ENCODE assay signal across 31 mouse cellular contexts in genomic region chr13:34685008-34685765, GRCm38 (mm10). TPM values are rescaled to one million over a fixed set of nuclear protein-coding genes. Genes with fewer than 3 reads are reported as not detected.
DNase-seq lines count a peak whose midpoint lies in the region; ATAC-seq and TF ChIP-seq lines count a peak whose summit lies in the region.
"Had no signal": no experiment of that assay in that cellular context is flagged by ENCODE, and none has a peak within 500 bp of the region (broad histone marks: within the 10 kb centered on the region; RNA-seq: fewer than 3 reads in every experiment).

No protein-coding gene starts in this region.

- no peak for TF ChIP-seq POLR2A in spleen, adult 2 months (IDR thresholded peaks at IDR 0.05; ENCODE audit: low read depth, low read length)

- H3K36me3 ChIP-seq in hindbrain, embryonic 10.5 days, result no peaks in the 10 kb centered on the region
- H3K36me3 ChIP-seq in hindbrain, embryonic 14.5 days (replicated peaks; ENCODE audit: control insufficient read depth, insufficient read depth), result no peaks in the 10 kb centered on the region
- H3K36me3 ChIP-seq in spleen, adult 2 months (ENCODE audit: control insufficient read depth, insufficient read depth, low read length), result no peaks in the 10 kb centered on the region
- H3K36me3 ChIP-seq in intestine, postnatal 0 days (ENCODE audit: control insufficient read depth, insufficient read depth), result no peaks in the 10 kb centered on the region
- H3K36me3 ChIP-seq: G1E; hindbrain, embryonic 13.5 days; limb, embryonic 13.5 days; liver, embryonic 13.5 days; midbrain, embryonic 12.5 days; stomach, embryonic 15.5 days had no signal

- no peak overlapping the region for H3K9ac ChIP-seq in hindbrain, embryonic 14.5 days
- no peak overlapping the region for H3K9ac ChIP-seq in intestine, postnatal 0 days (ENCODE audit: low read depth, low read length)
- H3K9ac ChIP-seq: hindbrain, embryonic 13.5 days; limb, embryonic 13.5 days; liver, embryonic 13.5 days; lung, embryonic 14.5 days; midbrain, embryonic 12.5 days; stomach, embryonic 15.5 days had no signal

- H3K4me1 ChIP-seq in hindbrain, embryonic 10.5 days (replicated peaks), result 0 out of 2 replicates have a peak, but pooled peaks cover 7% of the 10 kb centered on the region
- no peaks in the 10 kb centered on the region for H3K4me1 ChIP-seq in hindbrain, embryonic 14.5 days (replicated peaks; ENCODE audit: control insufficient read depth, insufficient read depth, low read length)
- peaks cover 32% of the 10 kb centered on the region; the same call in 1 of the 2 replicates for H3K4me1 ChIP-seq in spleen, adult 2 months (ENCODE audit: control insufficient read depth, insufficient read depth, insufficient read length)
- no peaks in the 10 kb centered on the region for H3K4me1 ChIP-seq in intestine, postnatal 0 days (replicated peaks; ENCODE audit: control insufficient read depth, insufficient read depth, low read length)
- H3K4me1 ChIP-seq: liver, embryonic 13.5 days; midbrain, embryonic 12.5 days; stomach, embryonic 15.5 days had no signal

- no peak for DNase-seq in hindbrain, embryonic 10.5 days (ENCODE audit: low spot score)
- DNase-seq in hindbrain, embryonic 14.5 days (ENCODE audit: low spot score), result no peak
- no peak for DNase-seq in spleen, adult 2 months (ENCODE audit: low read depth in 1 of 2, low spot score in 2 of 2)
- DNase-seq in spleen, postnatal 14 days (ENCODE audit: low spot score in 2 of 2), result no peak
- DNase-seq in adrenal gland, postnatal 14 days, result peak; percentile 38
- no peak for DNase-seq in right cerebral cortex, adult 2 months (ENCODE audit: low spot score in 2 of 2)
- DNase-seq: cerebellum, adult 2 months; cerebellum, postnatal 36 days; gastrocnemius, postnatal 25 days; kidney, adult 9 months; kidney, postnatal 25 days; liver, embryonic 13.5 days; lung, embryonic 14.5 days; right cerebral cortex, postnatal 14 days; spleen, adult 18-20 months; thymus, adult 2 months had no signal

- no peaks in the 10 kb centered on the region for H3K9me3 ChIP-seq in hindbrain, embryonic 10.5 days
- no peaks in the 10 kb centered on the region for H3K9me3 ChIP-seq in hindbrain, embryonic 14.5 days (ENCODE audit: control insufficient read depth, low read length)
- no peaks in the 10 kb centered on the region for H3K9me3 ChIP-seq in intestine, postnatal 0 days (ENCODE audit: control insufficient read depth)
- H3K9me3 ChIP-seq: G1E; hindbrain, embryonic 13.5 days; limb, embryonic 13.5 days; liver, embryonic 13.5 days; midbrain, embryonic 12.5 days; stomach, embryonic 15.5 days had no signal

- H3K27ac ChIP-seq in hindbrain, embryonic 10.5 days, result peak overlapping the region; percentile 50
- H3K27ac ChIP-seq in hindbrain, embryonic 14.5 days, result no peak overlapping the region
- peak overlapping the region; percentile 65 for H3K27ac ChIP-seq in spleen, adult 2 months (ENCODE audit: insufficient read depth, low read length)
- no peak overlapping the region for H3K27ac ChIP-seq in intestine, postnatal 0 days (ENCODE audit: low read depth, low read length)
- H3K27ac ChIP-seq: hindbrain, embryonic 13.5 days; limb, embryonic 13.5 days; liver, embryonic 13.5 days; macrophage; midbrain, embryonic 12.5 days; stomach, embryonic 15.5 days had no signal

- ATAC-seq in hindbrain, embryonic 14.5 days (ENCODE audit: low FRiP score), result no peak
- ATAC-seq in intestine, postnatal 0 days, result no peak
- ATAC-seq: activated CD4-positive, CD25-positive, alpha-beta regulatory T cell, adult 4 months had no signal

- no peaks in the 10 kb centered on the region for H3K27me3 ChIP-seq in hindbrain, embryonic 10.5 days (ENCODE audit: insufficient read depth, poor library complexity, severe bottlenecking)
- H3K27me3 ChIP-seq in hindbrain, embryonic 14.5 days (ENCODE audit: control insufficient read depth, insufficient read depth, low read length), result no peaks in the 10 kb centered on the region
- H3K27me3 ChIP-seq in spleen, adult 2 months (ENCODE audit: control insufficient read depth, insufficient read depth, low read length), result no peaks in the 10 kb centered on the region
- no peaks in the 10 kb centered on the region for H3K27me3 ChIP-seq in intestine, postnatal 0 days (replicated peaks; ENCODE audit: control insufficient read depth, insufficient read depth, low read length)
- H3K27me3 ChIP-seq: hindbrain, embryonic 13.5 days; limb, embryonic 13.5 days; liver, embryonic 13.5 days; midbrain, embryonic 12.5 days; stomach, embryonic 15.5 days had no signal

- TF ChIP-seq CTCF in spleen, adult 2 months (IDR thresholded peaks at IDR 0.05; ENCODE audit: extremely low read depth, insufficient read depth, insufficient read length, insufficient replicate concordance), result no peak
- no peak for TF ChIP-seq CTCF in intestine, postnatal 0 days (IDR thresholded peaks at IDR 0.05; ENCODE audit: low read depth)

- no peak overlapping the region for H3K4me2 ChIP-seq in hindbrain, embryonic 14.5 days (replicated peaks)
- no peak overlapping the region for H3K4me2 ChIP-seq in intestine, postnatal 0 days (replicated peaks; ENCODE audit: low read depth)
- H3K4me2 ChIP-seq: hindbrain, embryonic 13.5 days; limb, embryonic 13.5 days; liver, embryonic 13.5 days; lung, embryonic 14.5 days; midbrain, embryonic 12.5 days; stomach, embryonic 15.5 days had no signal

- WGBS in hindbrain, embryonic 10.5 days, result 77% methylated on average over 7 of the region's 7 CpGs
- WGBS in hindbrain, embryonic 14.5 days, result 64% methylated on average over 7 of the region's 7 CpGs
- 48% methylated on average over 7 of the region's 7 CpGs for WGBS in spleen, adult 2 months
- 75% methylated on average over 7 of the region's 7 CpGs for WGBS in intestine, postnatal 0 days

- no peak overlapping the region for H3K4me3 ChIP-seq in hindbrain, embryonic 10.5 days
- no peak overlapping the region for H3K4me3 ChIP-seq in hindbrain, embryonic 14.5 days (replicated peaks; ENCODE audit: low read length)
- H3K4me3 ChIP-seq in spleen, adult 2 months (ENCODE audit: extremely low read depth, insufficient read depth, insufficient read length), result no peak overlapping the region
- no peak overlapping the region for H3K4me3 ChIP-seq in intestine, postnatal 0 days (ENCODE audit: low read depth, low read length)
- H3K4me3 ChIP-seq: hindbrain, embryonic 13.5 days; limb, embryonic 13.5 days; liver, embryonic 13.5 days; midbrain, embryonic 12.5 days; stomach, embryonic 15.5 days had no signal

RNA-seq across cellular contexts. Expression of gene Pxdc1, which starts 31.9 kb away (rescaled TPM):
- 3.2 and 3.6 TPM in 2 replicates for polyA plus RNA-seq in hindbrain, embryonic 10.5 days (2016; fragmentation: Nextera tagmentation; extraction: Ambion mirVana)
- polyA plus RNA-seq in hindbrain, embryonic 14.5 days (2014; fragmentation: Nextera tagmentation; extraction: Ambion mirVana), result 10.4 and 13.2 TPM in 2 replicates
- 41.9 and 47.4 TPM in 2 replicates for polyA plus RNA-seq in spleen, adult 2 months (2012; rRNA removed)
- total RNA-seq in adrenal gland, postnatal 14 days (2021), result 8.8 and 13.1 TPM in 2 replicates
- 71.3 and 80.4 TPM in 2 replicates for polyA plus RNA-seq in intestine, postnatal 0 days (2015; fragmentation: Nextera tagmentation; extraction: Ambion mirVana)
- polyA plus RNA-seq: G1E had no signal

RNA-seq across cellular contexts. Expression of gene Fam50b, which starts 49.5 kb away (rescaled TPM):
- 0.12 TPM in 1 of 2 replicates, not detected in the other for polyA plus RNA-seq in hindbrain, embryonic 10.5 days (2016; fragmentation: Nextera tagmentation; extraction: Ambion mirVana)
- polyA plus RNA-seq in hindbrain, embryonic 14.5 days (2014; fragmentation: Nextera tagmentation; extraction: Ambion mirVana), result not detected in 2 replicates
- polyA plus RNA-seq in spleen, adult 2 months (2012; rRNA removed), result not detected in 2 replicates
- not detected in 2 replicates for total RNA-seq in adrenal gland, postnatal 14 days (2021)
- 0.16 and 0.20 TPM in 2 replicates for polyA plus RNA-seq in intestine, postnatal 0 days (2015; fragmentation: Nextera tagmentation; extraction: Ambion mirVana)
- total RNA-seq: G1E; gastrocnemius, postnatal 25 days; layer of hippocampus, postnatal 14 days; left cerebral cortex, postnatal 14 days; monocyte, adult 5-6 weeks had no signal
- polyA plus RNA-seq: activated CD4-positive, CD25-positive, alpha-beta regulatory T cell, adult 4 months; cerebellum, adult 2 months; forebrain, embryonic 11.5 days; G1E; heart, postnatal 0 days; hindbrain, embryonic 13.5 days; intestine, embryonic 14.5 days; limb, embryonic 13.5 days; liver, embryonic 13.5 days; lung, embryonic 14.5 days; macrophage; midbrain, embryonic 12.5 days; neural tube, embryonic 11.5 days; stomach, embryonic 15.5 days; thymus, adult 2 months had no signal

Comparison
In these comparisons a context has a peak if more than half of its experiments do, and no peak if none do; other contexts are left out.
1. H3K27ac ChIP-seq: peak in hindbrain, embryonic 10.5 days (single experiment) and spleen, adult 2 months (single experiment); none in hindbrain, embryonic 14.5 days (single experiment) and intestine, postnatal 0 days (single experiment).